Mouse (Mus musculus) ES-Bruce4 (cell line): ENCODE data around the gene Cyp2c66. TPM values are rescaled to one million over a fixed set of nuclear protein-coding genes. Genes with fewer than 3 reads are reported as not detected.
"Not testable (repeated sequence)": the region's sequence is repeated elsewhere in the genome, so short reads cannot be mapped to it uniquely, and the experiment has no call there.

Experiments
- H3K27ac ChIP-seq: 2 replicates; pipeline ENCODE4 v1.5.1; 2012; ENCODE audit warnings: low read length, inconsistent platforms; ENCODE audit not compliant: insufficient read depth
- H3K27me3 ChIP-seq: 2 replicates; pipeline ENCODE4 v1.6.1; 2012; ENCODE audit warnings: mild to moderate bottlenecking, low read length, inconsistent platforms; ENCODE audit not compliant: control insufficient read depth, poor library complexity, insufficient read depth, severe bottlenecking
- H3K36me3 ChIP-seq: 2 replicates; pipeline ENCODE4 v1.6.1; 2012; ENCODE audit warnings: inconsistent platforms, mild to moderate bottlenecking, low read length, moderate library complexity; ENCODE audit not compliant: control insufficient read depth, poor library complexity, insufficient read depth, severe bottlenecking
- H3K4me1 ChIP-seq: one replicate; pipeline ENCODE4 v1.8.1; 2011; ENCODE audit warnings: low read length; ENCODE audit not compliant: control insufficient read depth, insufficient read depth
- H3K4me3 ChIP-seq: 2 replicates; pipeline ENCODE4 v1.5.1; 2011; ENCODE audit warnings: low read depth, mild to moderate bottlenecking, low read length
- H3K9ac ChIP-seq: 2 replicates; pipeline ENCODE4 v1.6.1; 2012; ENCODE audit warnings: low read depth, mild to moderate bottlenecking, inconsistent platforms; ENCODE audit not compliant: poor library complexity, severe bottlenecking
- H3K9me3 ChIP-seq: replicated peaks from 2 replicates; pipeline ENCODE4 v1.6.1; 2012; ENCODE audit warnings: mild to moderate bottlenecking, low read length, inconsistent platforms; ENCODE audit not compliant: control insufficient read depth, poor library complexity, insufficient read depth, severe bottlenecking
- CTCF ChIP-seq: IDR thresholded peaks from one replicate; pipeline ENCODE4 v1.8.1; 2011; ENCODE audit warnings: low read depth, low read length
- EP300 ChIP-seq: IDR thresholded peaks from 2 replicates; pipeline ENCODE4 v1.6.1; 2011; ENCODE audit warnings: low read depth, low read length; ENCODE audit not compliant: insufficient read depth
- POLR2A ChIP-seq: IDR thresholded peaks from one replicate; pipeline ENCODE4 v1.8.1; 2011; ENCODE audit warnings: low read length; ENCODE audit not compliant: insufficient read depth
- polyA plus RNA-seq: library from polyadenylated mRNA; stranded (reverse); fragments of >200 nt; gene quantifications from 2 replicates; pipeline ENCODE4 v1.2.4, GENCODE M21; 2011; ENCODE audit warnings: low read depth; ENCODE audit not compliant: missing spikeins, insufficient read depth, insufficient read length

The Cyp2c66 gene
- not detected in 2 replicates for polyA plus RNA-seq

DNA sequence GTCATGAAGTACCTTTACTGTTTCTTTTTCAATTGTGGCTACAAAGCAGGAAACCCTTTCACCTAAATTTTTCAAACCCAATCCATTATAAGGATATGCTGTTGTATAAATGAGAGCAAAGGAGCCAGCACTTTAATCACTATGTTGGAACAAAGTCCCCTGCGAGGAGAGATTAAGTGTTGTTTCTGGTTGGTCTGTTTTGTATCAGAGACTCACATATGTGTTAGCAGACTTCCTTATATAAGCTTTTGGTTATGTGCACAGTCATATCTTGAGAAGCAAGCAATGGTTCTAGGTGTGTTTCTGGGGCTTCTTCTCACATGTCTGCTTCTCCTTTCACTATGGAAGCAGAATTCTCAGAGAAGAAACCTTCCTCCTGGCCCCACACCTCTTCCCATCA lies at the start of gene Cyp2c66:
Cyp2c66 (plus strand) TSS at position 255 of the 400 bp plus-strand sequence.
- H3K9me3 ChIP-seq = no peaks in the 10 kb centered on the region
- H3K4me3 ChIP-seq = no peak within 1 kb of the TSS
- H3K27me3 ChIP-seq = no peaks in the 10 kb centered on the region
- TF ChIP-seq POLR2A = no peak
- no peak for TF ChIP-seq EP300
- no peak for TF ChIP-seq CTCF
- no peak within 1 kb of the TSS for H3K9ac ChIP-seq
- no peaks in the 10 kb centered on the region for H3K4me1 ChIP-seq
- H3K27ac ChIP-seq = no peak within 1 kb of the TSS
- H3K36me3 ChIP-seq = no peaks in the 10 kb centered on the region

DNA sequence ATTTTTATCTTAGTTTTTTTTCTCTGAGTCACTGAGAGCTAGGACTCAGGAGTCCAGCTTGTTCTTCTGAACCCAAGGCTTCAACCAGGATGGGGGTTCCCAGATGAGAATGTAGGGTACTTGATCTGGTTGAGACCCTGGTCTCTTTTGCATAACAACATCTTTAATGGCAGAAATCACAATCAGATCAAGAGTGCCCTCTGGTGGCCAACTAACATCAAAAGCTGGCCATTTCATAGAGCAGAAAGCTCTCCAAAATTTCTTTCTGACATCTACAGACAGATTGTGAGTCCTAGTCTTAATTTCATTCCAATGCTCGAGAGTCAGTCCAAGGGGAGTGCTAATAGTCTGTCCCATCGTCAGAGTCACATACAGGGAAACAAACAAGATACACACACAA lies 14.9 kb upstream of the Cyp2c66 start:
- not testable (repeated sequence) for H3K36me3 ChIP-seq, H3K4me1 ChIP-seq, H3K9ac ChIP-seq, H3K27me3 ChIP-seq, H3K27ac ChIP-seq, H3K4me3 ChIP-seq
- H3K9me3 ChIP-seq = peaks cover 20% of the 10 kb centered on the region

GRCm38 (mm10) chr19:39156836-39157235 lies 43.1 kb downstream of the Cyp2c66 start:
- H3K27me3 ChIP-seq, H3K4me1 ChIP-seq, H3K27ac ChIP-seq, H3K9ac ChIP-seq, H3K9me3 ChIP-seq, H3K36me3 ChIP-seq: not testable (repeated sequence)
- peak overlapping the region; percentile 40 for H3K4me3 ChIP-seq

Other genes starting within 250 kb of the Cyp2c66 start
- 526 and 534 TPM in 2 replicates for gene Hells, start 183.0 kb upstream of the Cyp2c66 start, polyA plus RNA-seq
- 0.33 TPM in 1 of 2 replicates, not detected in the other for gene Cyp2c55, start 106.9 kb upstream of the Cyp2c66 start, polyA plus RNA-seq
- not detected in 2 replicates for gene Cyp2c65, start 52.9 kb upstream of the Cyp2c66 start, polyA plus RNA-seq
- gene Cyp2c29, start 155.5 kb downstream of the Cyp2c66 start, polyA plus RNA-seq = 0.52 TPM in 1 of 2 replicates, not detected in the other